Mouse (Mus musculus) testis, adult 2 months (tissue): ENCODE measurements around the gene Keap1.
"Not testable (repeated sequence)": the region's sequence is repeated elsewhere in the genome, so short reads cannot be mapped to it uniquely, and the experiment has no call there.

Source experiments
- CTCF ChIP-seq: fragments of 200-500 bp; IDR thresholded peaks from 2 replicates; pipeline ENCODE4 v1.5.1; 2012; ENCODE audit warnings: low read depth, mild to moderate bottlenecking, inconsistent platforms, low read length, moderate library complexity; ENCODE audit not compliant: control insufficient read depth, insufficient read depth, insufficient replicate concordance
- POLR2A ChIP-seq: fragments of 200-500 bp; IDR thresholded peaks from 2 replicates; pipeline ENCODE4 v1.6.1; 2012; ENCODE audit warnings: low read depth, mild to moderate bottlenecking, inconsistent platforms, low read length, moderate library complexity; ENCODE audit not compliant: control insufficient read depth

DNA sequence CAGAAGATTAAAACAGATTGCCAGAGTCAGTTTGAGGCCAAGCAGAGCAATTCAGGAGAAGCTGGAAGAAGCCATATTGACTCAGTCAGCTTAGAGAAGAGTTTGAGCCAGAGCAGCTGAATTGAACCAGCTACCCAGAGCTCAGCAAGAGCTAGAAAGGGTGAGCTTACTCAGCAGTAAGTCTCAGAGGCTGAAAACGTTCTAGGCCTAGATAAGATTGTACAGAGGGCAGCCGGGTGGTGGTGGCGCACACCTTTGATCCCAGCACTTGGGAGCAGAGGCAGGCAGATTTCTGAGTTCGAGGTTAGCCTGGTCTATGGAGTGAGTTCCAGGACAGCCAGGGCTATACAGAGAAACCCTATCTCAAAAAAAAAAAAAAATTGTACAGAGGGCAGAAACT lies 17.2 kb upstream of the Keap1 start:
- TF ChIP-seq POLR2A, CTCF: not testable (repeated sequence)
